Mouse (Mus musculus) forebrain, embryonic 10.5 days (tissue): ENCODE results near the gene B3gntl1. TPM values are rescaled to one million over a fixed set of nuclear protein-coding genes. Genes with fewer than 3 reads are reported as not detected.

Source experiments
- DNase-seq: peaks from one replicate; pipeline ENCODE4 v3.0.0-alpha.2; 2017; ENCODE audit warnings: low spot score; ENCODE audit errors: extremely low spot score
- H3K27ac ChIP-seq: fragments of 300-500 bp; sonication (generic); 2 replicates; pipeline ENCODE4 v1.5.1; 2016; ENCODE audit warnings: mild to moderate bottlenecking
- H3K27me3 ChIP-seq: fragments of 300-500 bp; sonication (generic); 2 replicates; pipeline ENCODE4 v1.6.1; 2016; ENCODE audit warnings: mild to moderate bottlenecking; ENCODE audit not compliant: poor library complexity, severe bottlenecking
- H3K36me3 ChIP-seq: fragments of 300-500 bp; sonication (generic); replicated peaks from 2 replicates; pipeline ENCODE4 v1.6.1; 2016; ENCODE audit warnings: mild to moderate bottlenecking, moderate library complexity
- H3K4me1 ChIP-seq: fragments of 300-500 bp; sonication (generic); 2 replicates; pipeline ENCODE4 v1.6.1; 2016
- H3K4me3 ChIP-seq: fragments of 300-500 bp; sonication (generic); 2 replicates; pipeline ENCODE4 v1.5.1; 2016; ENCODE audit warnings: mild to moderate bottlenecking, moderate library complexity
- H3K9me3 ChIP-seq: fragments of 300-500 bp; sonication (generic); 2 replicates; pipeline ENCODE4 v1.6.1; 2016; ENCODE audit warnings: mild to moderate bottlenecking, moderate library complexity
- WGBS: fragments of 180-500 bp; shearing (Covaris S2); methylation state at CpG from one replicate; pipeline ENCODE4 v1.1.7; 2016; 5-methylcytosine and 5-hydroxymethylcytosine counted together
- polyA plus RNA-seq: library from polyadenylated mRNA; unstranded; fragments of >200 nt; fragmentation: Nextera tagmentation; extraction: Ambion mirVana; gene quantifications from 2 replicates; pipeline ENCODE4 v1.2.1, GENCODE M21; 2016

B3gntl1 gene
- polyA plus RNA-seq, 1 experiment from 2014 or later: 7.7 TPM

DNA sequence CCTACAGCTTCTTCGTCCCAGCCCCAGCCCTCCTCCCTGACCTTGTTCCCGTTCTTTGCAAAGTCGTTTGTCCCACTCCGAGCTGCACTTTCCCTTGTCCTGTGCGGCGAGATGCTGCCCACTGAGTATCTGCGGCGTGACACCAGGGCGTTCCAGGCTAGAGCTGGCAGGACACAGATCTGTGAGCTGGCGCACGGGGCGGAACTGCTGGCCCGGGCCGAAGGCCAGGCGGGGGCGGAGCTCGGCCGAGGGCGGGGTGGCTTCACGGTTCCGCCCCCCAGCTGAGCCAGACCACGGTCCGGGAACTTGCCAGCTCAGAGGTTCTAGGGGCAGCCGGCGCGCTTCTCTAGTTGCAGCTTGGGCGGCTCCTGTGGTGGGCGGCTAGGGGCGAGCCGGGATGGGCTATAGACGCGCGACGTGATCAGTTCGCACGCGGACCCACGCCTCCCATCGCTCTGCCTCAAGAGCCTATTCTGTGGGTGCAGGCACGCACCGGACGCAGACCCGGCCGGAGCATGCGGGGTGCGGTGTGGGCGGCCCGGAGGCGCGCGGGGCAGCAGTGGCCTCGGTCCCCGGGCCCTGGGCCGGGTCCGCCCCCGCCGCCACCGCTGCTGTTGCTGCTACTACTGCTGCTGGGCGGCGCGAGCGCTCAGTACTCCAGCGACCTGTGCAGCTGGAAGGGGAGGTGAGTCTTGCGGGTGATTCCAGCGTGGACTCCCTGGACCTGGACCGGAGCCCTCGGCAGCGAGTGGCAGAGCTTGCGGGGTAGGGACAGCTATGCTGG lies 29.4 kb upstream of the B3gntl1 start:
- Histone ChIP-seq H3K27me3 (peaks cover 63% of the 10 kb centered on the region), H3K4me1 (peaks cover 27% of the 10 kb centered on the region), H3K36me3 (no peaks in the 10 kb centered on the region), H3K4me3 (peak overlapping the region; percentile 65), H3K9me3 (no peaks in the 10 kb centered on the region), H3K27ac (peak overlapping the region; percentile 65)
- under 1% methylated on average over 69 of the region's 69 CpGs for WGBS
- DNase-seq: peak; percentile 73

DNA sequence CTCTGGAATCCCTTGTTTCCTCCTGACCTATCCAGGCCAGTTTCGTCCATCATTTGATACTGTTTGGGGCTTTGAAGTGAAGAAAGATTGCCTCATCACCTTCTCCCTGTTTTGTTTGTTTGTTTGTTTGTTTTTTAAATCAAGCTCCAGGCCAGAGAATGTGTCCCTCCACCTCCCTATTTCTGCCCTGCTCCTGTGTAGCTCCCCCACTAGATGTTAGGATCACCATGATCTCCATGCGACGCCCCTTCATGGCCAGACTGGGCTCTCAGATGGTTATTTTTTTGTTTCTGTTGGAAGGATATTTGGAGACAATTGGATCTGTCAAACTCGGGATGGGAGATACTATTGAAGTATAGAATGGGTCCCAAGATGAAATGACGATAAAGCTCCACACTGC lies 28.3 kb upstream of the B3gntl1 start, which contains the start of gene Metrnl:
TSS of gene Metrnl (plus strand) at position 301 of the 400 bp plus-strand sequence.
- Histone ChIP-seq H3K27ac (peak within 1 kb of the TSS; percentile 65), H3K27me3 (peaks cover 63% of the 10 kb centered on the region), H3K4me1 (peaks cover 27% of the 10 kb centered on the region), H3K4me3 (peak within 1 kb of the TSS; percentile 65), H3K9me3 (no peaks in the 10 kb centered on the region), H3K36me3 (no peaks in the 10 kb centered on the region)
- 85% methylated on average over 5 of the region's 5 CpGs for WGBS
- no peak for DNase-seq

DNA sequence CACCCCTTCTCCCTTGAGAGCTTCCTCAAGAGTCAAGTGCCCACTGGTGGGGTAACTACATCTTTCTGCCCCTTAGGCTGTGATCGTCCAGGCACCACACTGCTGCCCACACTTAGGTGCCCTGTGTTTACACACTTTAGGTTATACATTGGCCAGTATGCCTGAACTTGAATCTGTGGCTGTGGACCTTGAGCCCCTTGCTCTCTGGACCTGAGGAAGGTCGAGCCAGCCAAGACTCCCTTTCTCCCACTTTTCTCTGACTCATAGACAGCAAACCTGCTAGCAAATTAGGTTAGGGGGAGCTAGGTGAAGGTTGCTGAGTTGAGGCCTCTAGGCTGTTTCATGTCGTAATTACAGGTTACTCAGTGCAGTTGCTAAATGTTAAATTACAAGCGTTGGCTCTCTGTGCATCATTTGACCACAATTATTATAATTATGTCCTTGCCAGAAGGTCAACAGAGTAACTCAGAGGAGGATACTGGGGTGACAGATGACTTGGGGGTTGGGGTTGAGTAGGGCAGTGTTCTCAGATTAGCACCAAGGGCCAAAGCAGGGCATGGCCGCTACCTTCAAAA lies 25.5 kb upstream of the B3gntl1 start:
- WGBS: 88% methylated on average over 5 of the region's 5 CpGs
- no peak for DNase-seq

DNA sequence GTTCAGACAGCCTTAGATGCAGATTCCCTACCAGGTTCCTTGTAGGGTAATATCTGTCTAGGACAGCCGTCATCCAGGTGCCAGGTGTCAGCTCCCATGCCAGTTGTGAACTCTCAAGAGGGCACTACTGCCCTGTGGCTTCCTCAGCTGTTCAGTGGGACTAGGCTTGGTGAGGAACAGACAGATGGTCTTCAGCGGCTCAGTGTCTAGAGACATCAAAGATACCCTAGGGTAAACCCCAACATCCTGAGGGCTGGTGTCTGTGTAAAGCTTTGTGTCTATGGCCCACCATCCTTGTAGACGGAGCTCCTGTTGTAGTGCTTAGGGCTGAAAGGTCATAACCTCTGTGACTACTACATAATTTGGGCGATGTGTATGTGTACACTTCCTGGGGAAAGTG lies 24.3 kb upstream of the B3gntl1 start:
- peaks cover 25% of the 10 kb centered on the region for H3K27me3 ChIP-seq
- no peak overlapping the region for H3K4me3 ChIP-seq
- no peak overlapping the region for H3K27ac ChIP-seq
- no peaks in the 10 kb centered on the region for H3K36me3 ChIP-seq
- peaks cover 8% of the 10 kb centered on the region for H3K4me1 ChIP-seq
- no peak for DNase-seq
- H3K9me3 ChIP-seq: no peaks in the 10 kb centered on the region
- WGBS: 81% methylated on average over 4 of the region's 4 CpGs

More for the DNA sequence above, 25.5 kb upstream of the B3gntl1 start:
- Histone ChIP-seq H3K4me1 (peaks cover 20% of the 10 kb centered on the region), H3K4me3 (no peak overlapping the region), H3K9me3 (no peaks in the 10 kb centered on the region), H3K27ac (no peak overlapping the region), H3K27me3 (peaks cover 37% of the 10 kb centered on the region), H3K36me3 (no peaks in the 10 kb centered on the region)

DNA sequence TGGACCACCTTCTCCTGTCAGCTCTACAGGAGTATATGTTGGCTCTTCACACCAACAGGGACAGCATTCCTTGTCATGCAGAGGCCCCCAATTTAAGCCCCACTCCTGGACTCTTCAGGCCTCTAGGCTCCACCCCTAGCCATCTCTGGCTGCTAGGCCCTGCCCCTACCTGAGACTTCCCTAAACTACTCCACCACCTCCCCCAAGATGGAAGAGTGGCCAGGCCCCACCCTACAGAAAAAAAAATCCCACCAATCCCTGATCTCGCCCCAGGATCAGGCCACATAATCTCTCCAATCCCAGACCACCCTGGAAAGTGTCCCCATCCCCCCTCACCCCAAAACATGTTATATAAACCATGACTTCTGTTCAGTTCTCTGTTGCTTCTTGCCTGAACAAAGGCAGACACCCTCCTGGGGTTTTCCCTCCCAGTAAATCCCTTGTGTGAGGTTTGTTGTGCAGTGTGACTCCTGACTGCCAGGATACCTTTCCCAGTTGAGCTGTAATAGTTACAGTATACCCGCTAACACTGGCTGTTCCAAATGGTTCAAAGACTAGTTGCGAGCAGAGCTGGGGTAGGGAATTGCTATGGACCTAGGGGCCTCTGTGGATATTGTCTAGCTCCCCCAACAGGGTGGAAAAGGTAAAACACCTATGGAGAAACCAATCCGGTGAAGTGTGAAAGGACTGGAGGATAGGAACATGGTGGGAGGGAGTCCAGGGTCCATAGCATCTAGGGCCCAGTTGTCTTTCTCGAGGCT lies 22.5 kb upstream of the B3gntl1 start:
- WGBS: 82% methylated on average over 5 of the region's 5 CpGs
- Histone ChIP-seq H3K4me1 (no peaks in the 10 kb centered on the region), H3K27me3 (peaks cover 7% of the 10 kb centered on the region), H3K9me3 (no peaks in the 10 kb centered on the region), H3K27ac (no peak overlapping the region), H3K4me3 (no peak overlapping the region), H3K36me3 (no peaks in the 10 kb centered on the region)
- DNase-seq: no peak

DNA sequence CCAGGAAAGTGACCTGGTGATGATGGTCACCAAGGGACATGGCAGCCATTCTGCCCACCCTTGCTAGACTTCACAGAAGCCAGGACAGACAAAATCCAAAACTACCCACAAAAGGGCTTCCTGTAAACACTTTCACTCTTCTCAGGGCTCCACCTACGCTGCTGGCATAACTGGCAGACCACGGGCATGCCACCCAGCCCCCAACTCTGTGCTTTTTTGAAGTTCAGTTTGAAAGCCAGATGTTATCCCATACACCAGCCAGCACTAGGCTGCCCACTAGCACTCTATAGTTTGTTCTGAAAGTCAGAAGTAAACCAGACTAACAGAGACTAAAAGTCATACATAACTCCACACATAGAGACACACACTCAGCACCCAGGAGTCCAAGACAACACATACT lies 15.1 kb upstream of the B3gntl1 start:
- peaks cover 5% of the 10 kb centered on the region; the same call in 1 of the 2 replicates for H3K4me1 ChIP-seq
- H3K27ac ChIP-seq: no peak overlapping the region
- no peaks in the 10 kb centered on the region for H3K9me3 ChIP-seq
- DNase-seq: no peak
- H3K27me3 ChIP-seq: no peaks in the 10 kb centered on the region
- H3K4me3 ChIP-seq: no peak overlapping the region
- WGBS: 91% methylated on average over 2 of the region's 2 CpGs
- H3K36me3 ChIP-seq: no peaks in the 10 kb centered on the region

DNA sequence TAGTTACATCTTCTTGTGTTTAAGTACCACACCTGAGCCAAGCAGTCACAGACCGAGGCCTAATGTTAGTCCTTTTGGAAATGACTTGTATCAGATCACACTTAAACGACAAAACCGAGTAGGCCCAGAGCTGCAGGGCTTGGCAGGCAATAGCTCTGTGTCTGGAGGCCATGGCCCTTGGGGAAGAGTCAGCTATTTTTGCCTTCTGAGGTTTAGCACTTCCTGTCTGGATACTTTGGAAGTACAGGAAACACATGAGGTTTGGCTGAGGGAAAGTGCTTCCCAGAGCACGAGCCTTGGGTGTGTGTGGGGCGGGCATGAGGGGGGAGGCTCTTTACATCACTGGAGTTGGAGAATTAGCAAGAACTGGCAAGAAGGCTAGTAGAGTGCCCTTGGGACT lies 13.7 kb upstream of the B3gntl1 start:
- H3K36me3 ChIP-seq: no peaks in the 10 kb centered on the region
- 81% methylated on average over 5 of the region's 5 CpGs for WGBS

DNA sequence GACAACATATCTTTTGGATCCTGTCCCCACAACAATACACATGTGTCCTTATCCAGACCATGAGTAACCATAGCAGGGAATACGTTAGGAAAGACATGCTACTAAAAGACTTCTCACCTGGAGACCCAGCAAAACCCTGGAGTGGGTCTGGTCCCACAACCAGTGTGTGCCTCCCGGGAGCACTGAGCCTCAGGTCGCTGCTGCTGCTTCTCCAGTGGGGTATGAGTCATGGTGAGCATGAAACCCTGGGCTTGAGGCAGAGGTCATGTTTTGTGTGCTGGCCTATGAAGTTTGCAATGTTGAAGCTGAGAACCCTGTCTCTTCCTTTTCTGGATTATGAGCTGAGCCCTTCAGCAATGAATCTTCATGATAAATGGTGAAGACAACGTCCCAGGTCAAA lies 13.1 kb upstream of the B3gntl1 start:
- Histone ChIP-seq H3K4me3 (no peak overlapping the region), H3K9me3 (no peaks in the 10 kb centered on the region), H3K27me3 (no peaks in the 10 kb centered on the region), H3K4me1 (peaks cover 5% of the 10 kb centered on the region; the same call in 1 of the 2 replicates), H3K27ac (no peak overlapping the region), H3K36me3 (no peaks in the 10 kb centered on the region)
- 85% methylated on average over 4 of the region's 4 CpGs for WGBS
- DNase-seq: no peak

More for the DNA sequence above, 13.7 kb upstream of the B3gntl1 start:
- Histone ChIP-seq H3K27ac (no peak overlapping the region), H3K4me3 (no peak overlapping the region), H3K9me3 (no peaks in the 10 kb centered on the region), H3K4me1 (peaks cover 5% of the 10 kb centered on the region; the same call in 1 of the 2 replicates), H3K27me3 (no peaks in the 10 kb centered on the region)
- DNase-seq: no peak

DNA sequence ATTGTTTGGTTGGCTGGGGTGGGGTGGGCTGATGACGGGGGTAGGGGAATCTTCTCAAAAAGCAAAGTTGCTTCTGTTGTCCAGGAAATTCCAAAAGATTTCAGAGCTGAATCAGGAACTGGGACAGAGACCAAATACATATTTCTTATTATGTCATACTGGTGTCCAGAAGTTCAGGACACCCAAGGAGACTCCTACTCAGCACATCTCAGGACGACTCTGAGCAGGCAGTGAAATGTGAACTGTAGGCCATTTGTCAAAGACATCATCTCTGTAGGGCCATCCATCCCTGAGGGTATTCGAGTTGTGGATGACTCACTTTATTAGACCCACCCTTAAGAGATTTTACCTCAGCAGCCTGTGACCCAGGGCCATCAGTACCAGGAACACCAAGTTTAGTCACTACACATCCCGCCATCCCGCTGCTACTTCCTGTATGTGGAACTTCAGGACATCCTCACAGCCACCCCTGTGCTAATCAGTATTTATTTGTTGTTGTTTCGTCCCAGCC lies 12.6 kb upstream of the B3gntl1 start:
- WGBS: 79% methylated on average over 6 of the region's 6 CpGs
- no peak overlapping the region for H3K27ac ChIP-seq
- peaks cover 5% of the 10 kb centered on the region; the same call in 1 of the 2 replicates for H3K4me1 ChIP-seq
- no peaks in the 10 kb centered on the region for H3K36me3 ChIP-seq
- no peak for DNase-seq
- H3K27me3 ChIP-seq: no peaks in the 10 kb centered on the region
- no peak overlapping the region for H3K4me3 ChIP-seq
- H3K9me3 ChIP-seq: no peaks in the 10 kb centered on the region

DNA sequence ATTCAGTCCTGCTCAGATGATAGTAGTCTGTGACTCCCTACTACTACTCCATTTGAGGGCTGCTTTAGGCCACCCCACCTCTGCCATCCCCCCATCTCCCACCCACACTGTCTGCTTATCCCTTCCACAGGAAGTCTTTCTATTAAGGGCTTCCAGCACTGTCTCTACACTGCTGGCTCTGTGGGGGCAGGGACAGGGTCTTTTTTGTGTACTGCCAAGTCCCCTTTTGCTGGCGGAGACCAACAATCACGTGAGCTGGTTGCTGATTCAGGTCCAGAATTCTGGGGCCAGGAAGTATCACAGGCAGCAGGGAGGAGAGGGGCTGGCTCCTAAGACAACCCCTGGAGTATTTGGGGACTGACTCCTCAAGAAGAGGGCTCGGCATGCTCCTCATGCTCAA lies 10.3 kb upstream of the B3gntl1 start:
- Histone ChIP-seq H3K27me3 (no peaks in the 10 kb centered on the region), H3K9me3 (no peaks in the 10 kb centered on the region), H3K27ac (no peak overlapping the region), H3K4me3 (no peak overlapping the region), H3K4me1 (peaks cover 5% of the 10 kb centered on the region; the same call in 1 of the 2 replicates), H3K36me3 (no peaks in the 10 kb centered on the region)
- 75% methylated on average over 3 of the region's 3 CpGs for WGBS
- DNase-seq: no peak

DNA sequence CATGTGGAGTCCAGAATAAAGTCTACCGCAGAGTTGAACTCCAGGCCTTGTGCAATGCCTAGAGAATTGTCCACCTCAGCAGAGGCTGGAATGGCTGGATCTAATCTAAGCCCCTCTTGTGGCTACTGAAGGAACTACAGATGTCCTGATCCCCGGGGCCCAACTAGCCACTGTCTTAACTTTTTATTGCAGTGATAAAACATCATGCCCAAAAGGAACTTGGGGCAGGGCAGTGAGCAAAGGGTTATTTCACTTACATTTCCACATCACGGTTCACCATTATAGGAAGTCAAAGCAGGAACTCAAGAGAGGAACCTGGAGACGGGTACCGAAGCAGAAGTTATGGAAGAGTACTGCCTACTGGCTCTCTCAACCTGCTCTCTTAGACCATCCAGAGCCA lies 7.8 kb upstream of the B3gntl1 start:
- DNase-seq: no peak
- WGBS: 76% methylated on average over 5 of the region's 5 CpGs

DNA sequence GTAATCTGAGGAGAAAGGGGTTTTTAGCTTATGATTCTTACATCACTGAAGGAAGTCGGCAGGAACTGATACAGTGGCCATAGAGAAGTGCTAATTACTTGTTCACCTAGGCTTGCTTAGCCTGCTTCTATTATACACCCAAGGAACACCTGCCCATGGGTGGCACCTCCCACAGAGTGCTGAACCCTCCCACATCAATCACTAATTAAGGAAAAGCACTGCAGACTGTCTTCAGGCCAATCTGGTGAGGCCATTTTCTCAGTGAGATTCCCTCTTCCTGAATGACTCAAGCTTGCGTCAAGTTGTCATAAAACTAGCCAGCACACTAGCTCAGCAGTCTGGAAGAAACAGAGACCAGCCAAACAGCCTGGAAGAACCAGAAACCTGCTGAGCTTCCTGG lies 6.6 kb upstream of the B3gntl1 start:
- H3K36me3 ChIP-seq: no peaks in the 10 kb centered on the region
- H3K27ac ChIP-seq: no peak overlapping the region
- WGBS: 92% methylated on average over 2 of the region's 2 CpGs
- H3K4me3 ChIP-seq: no peak overlapping the region
- no peaks in the 10 kb centered on the region for H3K27me3 ChIP-seq
- H3K9me3 ChIP-seq: 0 out of 2 replicates have a peak, but pooled peaks cover 4% of the 10 kb centered on the region
- H3K4me1 ChIP-seq: peaks cover 5% of the 10 kb centered on the region; the same call in 1 of the 2 replicates
- no peak for DNase-seq

More for the DNA sequence above, 7.8 kb upstream of the B3gntl1 start:
- H3K9me3 ChIP-seq: 0 out of 2 replicates have a peak, but pooled peaks cover 3% of the 10 kb centered on the region
- no peak overlapping the region for H3K27ac ChIP-seq
- no peaks in the 10 kb centered on the region for H3K27me3 ChIP-seq
- H3K4me3 ChIP-seq: no peak overlapping the region
- H3K4me1 ChIP-seq: peaks cover 5% of the 10 kb centered on the region; the same call in 1 of the 2 replicates
- H3K36me3 ChIP-seq: no peaks in the 10 kb centered on the region
